Mouse (Mus musculus) erythroblast, embryonic 14.5 days (primary cell): ENCODE results near the gene Pramef8. TPM values are rescaled to one million over a fixed set of nuclear protein-coding genes. Genes with fewer than 3 reads are reported as not detected.
A peak's percentile ranks its signal among the peaks of the same experiment; 100 is the strongest.

ENCODE experiments used
- H3K27me3 ChIP-seq: 2 replicates; pipeline ENCODE4 v1.6.1; 2012; ENCODE audit warnings: inconsistent platforms; ENCODE audit not compliant: control insufficient read depth
- H3K36me3 ChIP-seq: 2 replicates; pipeline ENCODE4 v1.6.1; 2012; ENCODE audit warnings: mild to moderate bottlenecking, inconsistent platforms; ENCODE audit not compliant: control insufficient read depth
- H3K4me1 ChIP-seq: 2 replicates; pipeline ENCODE4 v1.6.1; 2012; ENCODE audit warnings: inconsistent platforms; ENCODE audit not compliant: control insufficient read depth
- H3K4me3 ChIP-seq: replicated peaks from 2 replicates; pipeline ENCODE3; 2012; ENCODE audit warnings: moderate library complexity, mild to moderate bottlenecking, inconsistent platforms
- H3K9me3 ChIP-seq: 2 replicates; pipeline ENCODE4 v1.6.1; 2012; ENCODE audit warnings: low read length, inconsistent platforms, mixed read lengths; ENCODE audit not compliant: control insufficient read depth
- GATA1 ChIP-seq: IDR thresholded peaks from 2 replicates; pipeline ENCODE4 v1.6.1; 2012; ENCODE audit warnings: low read length, inconsistent platforms, mixed read lengths
- TAL1 ChIP-seq: IDR thresholded peaks from 3 replicates; pipeline ENCODE4 v1.6.1; 2012; ENCODE audit warnings: low read length, inconsistent platforms, mixed read lengths
- polyA plus RNA-seq: library from polyadenylated mRNA; stranded (reverse); fragments of >175 nt; gene quantifications from 2 replicates; pipeline ENCODE4 v1.2.3, GENCODE M21; 2012

Gene Pramef8
- polyA plus RNA-seq: 0.02 and 0.08 TPM in 2 replicates

GRCm38 (mm10) chr4:143412219-143413092, at the start of gene Pramef8:
Gene Pramef8 (plus strand): TSS chr4:143412426.
- peaks cover 17% of the 10 kb centered on the region for H3K36me3 ChIP-seq
- H3K4me3 ChIP-seq: peak within 1 kb of the TSS; percentile 74
- no peak for TF ChIP-seq TAL1
- no peak for TF ChIP-seq GATA1
- peaks cover 11% of the 10 kb centered on the region for H3K4me1 ChIP-seq
- H3K27me3 ChIP-seq: no peaks in the 10 kb centered on the region
- H3K9me3 ChIP-seq: no peaks in the 10 kb centered on the region

DNA sequence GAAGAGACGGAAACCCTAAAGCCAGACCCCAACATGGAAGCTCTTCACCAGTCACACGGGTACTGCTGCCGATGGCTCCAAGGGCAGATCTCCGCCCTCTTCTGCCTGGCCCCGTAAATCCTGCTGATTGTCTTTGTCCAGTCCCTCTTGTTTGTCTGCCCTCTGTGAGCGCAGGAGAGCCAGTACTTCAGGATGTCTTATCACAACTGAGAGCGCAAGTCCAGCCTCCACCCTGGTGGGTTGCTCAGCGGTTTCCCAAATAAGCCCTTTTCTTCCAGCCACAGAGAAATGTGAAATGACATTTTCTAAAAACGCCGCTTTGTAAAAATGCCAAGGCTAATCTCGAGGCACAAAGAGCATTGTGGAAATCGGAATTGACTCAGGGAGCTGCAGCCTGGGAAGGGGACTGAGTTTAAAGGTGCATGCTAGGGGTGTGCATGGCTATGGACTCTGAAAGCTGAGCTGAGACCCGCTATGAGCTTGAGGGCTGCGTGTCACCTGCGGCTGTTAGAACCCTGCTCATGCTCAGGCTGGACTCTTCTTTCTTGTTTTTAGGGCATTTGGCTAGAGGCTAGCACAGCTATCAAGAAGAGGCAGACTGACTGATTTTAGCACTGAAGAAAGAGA, 45.7 kb upstream of the Pramef8 start:
- H3K9me3 ChIP-seq: no peaks in the 10 kb centered on the region
- no peaks in the 10 kb centered on the region for H3K36me3 ChIP-seq
- no peaks in the 10 kb centered on the region for H3K27me3 ChIP-seq
- no peak overlapping the region for H3K4me3 ChIP-seq
- TF ChIP-seq TAL1 (no peak), GATA1 (no peak)
- peaks cover 2% of the 10 kb centered on the region; the same call in 1 of the 2 replicates for H3K4me1 ChIP-seq

GRCm38 (mm10) chr4:143379480-143379879, 32.7 kb upstream of the Pramef8 start:
- Histone ChIP-seq H3K27me3 (no peaks in the 10 kb centered on the region; the same call in 1 of the 2 replicates), H3K36me3 (no peaks in the 10 kb centered on the region)

DNA sequence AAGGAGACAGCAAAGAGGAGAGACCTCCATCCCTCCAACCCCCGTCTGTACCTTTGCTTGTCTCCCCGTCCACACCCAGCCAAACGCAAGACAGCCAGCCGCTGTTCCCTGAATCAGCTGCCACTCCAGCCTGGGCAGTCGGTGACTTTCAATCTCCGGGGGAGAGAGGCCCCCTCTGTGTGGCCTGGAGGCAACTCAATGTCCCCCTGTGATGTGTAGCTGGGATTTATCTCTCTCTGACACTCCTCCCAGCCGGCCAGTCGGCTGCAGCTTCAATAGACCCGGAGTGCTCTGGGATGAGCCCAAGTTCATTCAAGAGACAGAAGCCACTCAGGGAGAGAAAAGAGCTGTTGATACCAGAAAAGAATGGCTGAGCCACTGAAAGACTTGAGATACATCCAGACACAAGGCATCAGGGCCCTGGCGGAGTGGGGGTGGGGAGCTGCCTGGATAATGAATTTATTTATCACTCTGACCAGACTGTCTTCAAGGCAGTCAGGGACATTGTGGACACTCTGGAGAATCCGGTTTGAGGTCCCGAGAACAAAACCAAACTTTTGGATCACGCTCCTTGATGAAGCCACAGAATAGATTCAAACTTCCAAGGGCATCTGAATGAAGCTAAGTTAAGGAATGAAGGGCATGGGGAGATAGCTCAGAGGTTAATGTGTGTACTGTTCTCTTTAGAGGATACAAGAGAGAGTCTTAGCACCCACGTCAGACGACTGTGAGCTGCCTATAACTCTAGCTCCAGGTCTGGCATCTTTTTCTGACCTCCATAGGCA, 32.1 kb upstream of the Pramef8 start:
- no peaks in the 10 kb centered on the region; the same call in 1 of the 2 replicates for H3K27me3 ChIP-seq
- TF ChIP-seq GATA1 (no peak), TAL1 (no peak)

More at GRCm38 (mm10) chr4:143379480-143379879, 32.7 kb upstream of the Pramef8 start:
- Histone ChIP-seq H3K9me3 (no peaks in the 10 kb centered on the region), H3K4me3 (no peak overlapping the region), H3K4me1 (no peaks in the 10 kb centered on the region)
- TF ChIP-seq GATA1 (no peak), TAL1 (no peak)

GRCm38 (mm10) chr4:143380716-143381004, 31.6 kb upstream of the Pramef8 start:
- TF ChIP-seq GATA1 (no peak), TAL1 (no peak)
- H3K4me1 ChIP-seq: no peaks in the 10 kb centered on the region
- H3K36me3 ChIP-seq: no peaks in the 10 kb centered on the region
- no peaks in the 10 kb centered on the region; the same call in 1 of the 2 replicates for H3K27me3 ChIP-seq
- no peak overlapping the region for H3K4me3 ChIP-seq
- H3K9me3 ChIP-seq: no peaks in the 10 kb centered on the region

More for the DNA sequence above, 32.1 kb upstream of the Pramef8 start:
- no peaks in the 10 kb centered on the region for H3K9me3 ChIP-seq
- H3K4me1 ChIP-seq: no peaks in the 10 kb centered on the region
- no peak overlapping the region for H3K4me3 ChIP-seq
- H3K36me3 ChIP-seq: no peaks in the 10 kb centered on the region

DNA sequence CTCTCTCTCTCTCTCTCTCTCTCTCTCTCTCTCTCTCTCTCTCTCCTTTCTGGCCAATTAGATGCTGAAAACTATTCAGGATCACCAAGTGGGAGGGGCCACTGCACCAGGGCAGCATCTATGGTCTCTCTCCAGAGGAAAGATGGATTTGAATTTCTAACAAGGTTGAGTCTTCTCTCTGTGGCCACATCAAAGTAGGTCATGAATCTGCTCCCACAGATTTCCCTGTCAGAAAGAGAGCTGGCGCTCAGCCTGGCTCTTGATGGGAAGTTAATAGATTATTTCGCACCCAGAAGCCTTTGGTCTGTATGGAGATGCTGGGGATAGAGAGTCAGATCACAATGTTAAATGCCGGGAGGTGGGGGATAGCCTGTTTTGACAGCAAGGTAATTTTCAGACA, 30.1 kb upstream of the Pramef8 start:
- H3K4me1 ChIP-seq: no peaks in the 10 kb centered on the region
- no peaks in the 10 kb centered on the region for H3K36me3 ChIP-seq
- TF ChIP-seq GATA1: no peak
- TF ChIP-seq TAL1: no peak
- H3K27me3 ChIP-seq: no peaks in the 10 kb centered on the region; the same call in 1 of the 2 replicates
- H3K9me3 ChIP-seq: no peaks in the 10 kb centered on the region
- H3K4me3 ChIP-seq: no peak overlapping the region

DNA sequence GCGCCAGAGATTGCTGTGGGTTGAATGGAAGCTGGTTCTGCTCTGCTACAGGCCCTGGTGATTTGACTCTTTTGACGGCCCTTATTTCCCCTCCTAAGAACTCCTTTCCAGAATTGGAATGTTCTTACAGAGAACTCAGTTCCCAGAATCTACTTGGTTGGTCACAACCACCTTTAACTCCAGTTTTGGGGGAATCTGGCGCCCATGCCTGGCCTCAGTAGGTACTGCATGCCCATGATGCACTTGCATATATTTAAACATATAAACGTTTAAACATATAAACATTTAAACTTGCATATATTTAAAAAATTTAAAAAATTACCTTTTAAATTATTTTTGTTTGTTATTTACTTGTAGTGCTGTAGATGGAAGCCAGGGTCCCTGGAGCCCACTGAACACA, 28.6 kb upstream of the Pramef8 start:
- no peak for TF ChIP-seq GATA1
- TF ChIP-seq TAL1: no peak
- no peaks in the 10 kb centered on the region; the same call in 1 of the 2 replicates for H3K27me3 ChIP-seq
- no peak overlapping the region for H3K4me3 ChIP-seq
- H3K9me3 ChIP-seq: no peaks in the 10 kb centered on the region
- H3K36me3 ChIP-seq: no peaks in the 10 kb centered on the region
- no peaks in the 10 kb centered on the region for H3K4me1 ChIP-seq

- Histone ChIP-seq H3K27me3 (peaks cover 10% of the 10 kb centered on the region), H3K9me3 (peaks cover 1% of the 10 kb centered on the region), H3K36me3 (no peaks in the 10 kb centered on the region), H3K4me1 (no peaks in the 10 kb centered on the region), H3K4me3 (no peak overlapping the region)
- no peak for TF ChIP-seq GATA1
- TF ChIP-seq TAL1: no peak
These were observed 23.1 kb upstream of the Pramef8 start for GRCm38 (mm10) chr4:143388955-143389702.
